Mouse (Mus musculus) G1E (cell line): Measurements from ENCODE around the gene Klhl18.

ENCODE experiments used
- CTCF ChIP-seq: IDR thresholded peaks from 2 replicates; pipeline ENCODE4 v1.5.1; 2012; ENCODE audit warnings: low read depth, low read length, inconsistent platforms, mixed read lengths
- GATA1 ChIP-seq: IDR thresholded peaks from 2 replicates; pipeline ENCODE4 v1.6.1; 2012; ENCODE audit warnings: borderline replicate concordance, low read length, inconsistent platforms, mixed read lengths
- GATA2 ChIP-seq: IDR thresholded peaks from 2 replicates; pipeline ENCODE4 v1.6.1; 2012; ENCODE audit warnings: low read depth, low read length, inconsistent platforms, borderline replicate concordance
- POLR2AphosphoS5 ChIP-seq: IDR thresholded peaks from 2 replicates; pipeline ENCODE4 v1.6.1; 2012; ENCODE audit warnings: low read depth, low read length, inconsistent platforms; ENCODE audit not compliant: insufficient replicate concordance
- TAL1 ChIP-seq: conservative IDR thresholded peaks from 2 replicates; pipeline ENCODE4 v1.6.1; 2012; ENCODE audit warnings: low read depth, low read length, inconsistent platforms, mixed read lengths

DNA sequence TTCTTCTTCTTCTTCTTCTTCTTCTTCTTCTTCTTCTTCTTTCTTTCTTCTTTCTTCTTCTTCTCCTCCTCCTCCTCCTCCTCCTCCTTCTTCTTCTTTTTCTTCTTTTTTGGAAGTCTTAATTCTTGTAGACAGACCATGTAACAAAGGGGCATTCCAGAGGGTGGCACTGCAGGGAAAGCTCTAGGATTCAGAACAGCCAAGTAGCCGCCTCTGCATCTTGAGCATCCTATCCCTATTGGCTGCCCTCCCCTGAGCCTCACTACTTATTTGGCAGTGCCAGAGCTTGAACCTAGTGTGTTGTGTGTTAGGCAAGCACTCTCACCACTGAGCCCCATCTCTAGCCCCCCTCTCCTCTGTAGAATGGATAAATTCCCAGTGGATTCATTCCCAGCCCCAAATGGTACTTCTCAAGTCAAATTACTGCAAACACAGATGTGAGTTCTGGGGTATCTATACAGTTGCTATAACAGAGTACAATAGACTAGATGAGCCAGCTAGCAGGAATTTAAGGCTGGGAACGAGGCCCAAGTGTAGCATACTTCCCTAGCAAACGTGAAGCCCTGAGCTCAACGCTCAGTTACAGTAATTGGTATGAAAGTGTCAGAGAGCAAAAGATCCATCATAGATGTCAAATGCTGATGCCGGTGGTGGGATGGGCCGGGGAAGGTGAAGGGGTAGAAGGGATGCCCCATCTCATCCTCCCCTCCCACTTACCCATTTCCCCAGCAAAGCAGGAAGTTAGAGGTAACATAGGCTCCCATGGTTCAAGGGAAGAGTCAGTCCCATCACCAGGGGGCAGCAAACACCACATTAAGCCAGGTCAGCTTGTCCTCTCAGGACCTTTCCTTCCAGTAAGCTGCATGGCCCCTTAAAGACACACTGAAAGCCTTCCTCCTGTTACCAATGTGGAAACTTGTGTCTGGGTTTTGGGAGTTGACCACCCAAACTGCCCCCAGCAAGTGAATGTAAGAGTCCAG, 65.3 kb downstream of the Klhl18 start:
- TF ChIP-seq GATA1 (no peak), CTCF (peak; percentile 72), TAL1 (no peak), GATA2 (no peak), POLR2AphosphoS5 (no peak)
